Mouse (Mus musculus) mammary gland, adult 2 months (tissue): Measurements from ENCODE around the gene Hmg20b. TPM values are rescaled to one million over a fixed set of nuclear protein-coding genes. Genes with fewer than 3 reads are reported as not detected.

Experiments
- polyA plus RNA-seq: library from polyadenylated mRNA; depleted of rRNA; stranded (reverse); fragments of >200 nt; gene quantifications from 2 replicates; pipeline ENCODE4 v1.2.3, GENCODE M21; 2012; ENCODE audit warnings: low replicate concordance; rRNA removed

The Hmg20b gene
- 70.7 and 162 TPM in 2 replicates for polyA plus RNA-seq

GRCm38 (mm10) chr10:81350351-81351063 lies at the start of gene Hmg20b:
Hmg20b (minus strand) TSS chr10:81350480.

GRCm38 (mm10) chr10:81392781-81393185 lies 42.5 kb upstream of the Hmg20b start, which contains the start of gene Smim24:
Smim24 (plus strand) TSS chr10:81393051.

GRCm38 (mm10) chr10:81388505-81389055 lies 38.3 kb upstream of the Hmg20b start, which contains the start of gene Gm48552:
Gm48552 (plus strand) TSS chr10:81389005.

DNA sequence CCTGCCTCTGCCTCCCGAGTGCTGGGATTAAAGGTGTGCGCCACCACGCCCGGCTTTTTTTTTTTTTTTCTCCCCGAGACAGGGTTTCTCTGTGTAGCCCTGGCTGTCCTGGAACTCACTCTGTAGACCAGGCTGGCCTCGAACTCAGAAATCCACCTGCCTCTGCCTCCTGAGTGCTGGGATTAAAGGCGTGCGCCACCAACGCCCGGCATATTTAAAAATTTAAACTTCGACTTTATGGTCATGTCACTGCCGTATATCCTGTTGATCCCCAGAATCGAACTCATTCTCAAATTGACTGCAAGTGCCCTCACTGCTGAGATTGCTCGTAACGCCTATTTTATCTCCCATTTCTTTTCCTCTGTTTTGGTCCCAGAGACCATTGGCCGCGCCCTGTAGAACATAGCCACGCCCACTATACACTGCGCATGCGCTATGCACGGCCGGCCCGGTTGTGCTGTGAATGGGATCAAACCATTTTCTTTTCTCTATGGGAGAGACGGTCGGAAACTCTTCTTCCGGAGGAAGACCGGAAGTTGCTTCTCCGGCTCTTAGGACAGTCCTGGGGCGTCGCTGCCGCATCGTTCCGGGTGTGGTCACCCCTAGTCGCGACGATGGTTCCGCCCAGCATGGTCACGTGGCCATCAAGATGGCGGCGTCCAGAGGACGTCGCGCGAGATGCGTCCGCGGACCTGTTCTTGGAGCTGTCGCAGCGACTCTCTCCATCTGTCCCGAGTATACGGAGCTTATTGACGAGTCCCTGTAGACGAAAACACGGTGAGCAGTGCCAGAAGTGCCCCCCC lies 33.7 kb upstream of the Hmg20b start, which contains the start of the genes Dohh and Gm48551:
Dohh (plus strand) TSS at position 627 of the 803 bp plus-strand sequence.
Gm48551 (plus strand) TSS at position 665 of the 803 bp plus-strand sequence.

GRCm38 (mm10) chr10:81377793-81378552 lies 27.7 kb upstream of the Hmg20b start, which contains the start of gene Fzr1:
Fzr1 (minus strand) TSS chr10:81378516.

DNA sequence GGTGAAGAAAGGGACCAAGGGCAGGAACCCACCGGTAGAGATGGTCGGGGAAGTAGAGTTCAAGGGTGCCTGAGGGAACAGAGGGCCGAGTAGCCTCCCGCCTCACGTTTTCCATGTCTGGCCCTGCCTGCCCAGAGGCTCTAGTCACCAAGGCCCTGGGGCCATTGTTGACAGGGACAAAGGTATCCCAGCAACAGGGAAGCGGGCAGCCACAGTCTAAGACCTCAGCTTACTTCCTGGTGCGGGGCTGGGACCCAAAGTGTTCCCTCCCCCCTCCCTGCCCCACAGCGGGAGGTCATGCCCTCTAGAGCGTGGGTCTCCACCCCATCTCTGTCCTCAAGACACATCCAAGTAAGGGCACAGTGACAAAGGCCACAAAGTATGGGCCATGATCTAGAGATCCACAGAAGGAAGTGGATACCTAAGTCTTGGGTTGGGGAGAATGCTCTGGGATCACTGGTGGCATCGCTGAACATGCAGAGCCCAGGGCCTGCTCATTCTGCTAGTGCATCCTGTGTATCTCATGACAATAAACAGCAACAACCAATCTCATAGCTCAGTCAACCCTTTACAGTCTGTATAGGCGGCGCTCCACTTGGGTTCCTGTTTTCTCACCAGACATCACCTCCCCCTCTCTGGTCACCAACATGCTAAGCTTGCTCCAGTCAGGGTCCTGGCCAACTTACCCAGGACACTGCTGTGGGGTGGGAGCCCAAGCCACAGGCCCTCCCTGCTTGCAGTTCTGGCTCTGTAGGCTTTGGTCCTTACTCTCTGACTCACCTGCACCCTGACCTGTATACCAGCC lies 15.6 kb upstream of the Hmg20b start, which contains the start of gene 4930404N11Rik:
4930404N11Rik (minus strand) TSS at position 145 of the 805 bp plus-strand sequence.

GRCm38 (mm10) chr10:81356991-81357844 lies 6.9 kb upstream of the Hmg20b start, which contains the start of gene Mfsd12:
Mfsd12 (plus strand) TSS chr10:81357491.

DNA sequence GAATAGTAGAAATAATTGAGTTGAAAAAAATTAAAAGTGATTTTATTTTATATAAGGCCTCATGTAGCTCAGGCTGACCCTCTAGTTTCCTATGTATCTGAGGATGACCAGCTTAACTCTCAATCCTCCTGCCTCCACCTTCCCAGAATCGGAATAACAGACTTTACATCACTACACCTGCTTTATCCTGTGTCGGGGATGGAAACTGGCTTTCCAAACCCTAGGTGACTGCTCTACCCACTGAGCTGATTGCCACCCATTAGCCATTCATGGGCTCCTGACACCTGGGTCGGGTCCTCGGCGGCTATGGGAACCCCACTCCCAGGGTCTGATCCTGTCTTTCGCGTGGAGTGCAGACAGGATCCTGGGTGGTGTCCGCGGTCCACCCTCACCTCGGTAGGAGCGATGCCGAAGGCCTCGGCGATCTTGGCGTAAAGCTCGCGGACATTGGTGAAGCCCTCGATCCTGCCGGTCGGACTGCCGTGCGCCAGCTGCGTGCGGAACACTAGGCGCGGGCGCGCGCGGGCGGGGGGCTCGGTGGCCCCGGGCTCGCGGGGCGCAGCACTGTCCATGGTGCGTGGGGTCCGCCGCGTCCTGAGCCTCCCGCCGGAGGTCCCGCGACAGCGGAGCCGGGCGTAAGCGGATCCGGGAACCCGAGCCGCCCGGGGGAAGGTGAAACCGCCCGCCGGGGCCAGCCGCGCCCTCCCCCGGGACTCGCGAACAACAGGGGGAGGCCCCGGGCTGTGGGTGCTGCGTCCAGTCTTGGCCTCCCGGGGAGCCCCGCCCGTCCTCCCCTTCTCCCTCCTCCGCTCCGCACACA lies 7.4 kb downstream of the Hmg20b start, which contains the start of gene Gipc3:
Gipc3 (minus strand) TSS at position 581 of the 820 bp plus-strand sequence.

GRCm38 (mm10) chr10:81328386-81328785 lies 21.9 kb downstream of the Hmg20b start, which contains the start of gene Tbxa2r:
Tbxa2r (plus strand) TSS chr10:81328731.

DNA sequence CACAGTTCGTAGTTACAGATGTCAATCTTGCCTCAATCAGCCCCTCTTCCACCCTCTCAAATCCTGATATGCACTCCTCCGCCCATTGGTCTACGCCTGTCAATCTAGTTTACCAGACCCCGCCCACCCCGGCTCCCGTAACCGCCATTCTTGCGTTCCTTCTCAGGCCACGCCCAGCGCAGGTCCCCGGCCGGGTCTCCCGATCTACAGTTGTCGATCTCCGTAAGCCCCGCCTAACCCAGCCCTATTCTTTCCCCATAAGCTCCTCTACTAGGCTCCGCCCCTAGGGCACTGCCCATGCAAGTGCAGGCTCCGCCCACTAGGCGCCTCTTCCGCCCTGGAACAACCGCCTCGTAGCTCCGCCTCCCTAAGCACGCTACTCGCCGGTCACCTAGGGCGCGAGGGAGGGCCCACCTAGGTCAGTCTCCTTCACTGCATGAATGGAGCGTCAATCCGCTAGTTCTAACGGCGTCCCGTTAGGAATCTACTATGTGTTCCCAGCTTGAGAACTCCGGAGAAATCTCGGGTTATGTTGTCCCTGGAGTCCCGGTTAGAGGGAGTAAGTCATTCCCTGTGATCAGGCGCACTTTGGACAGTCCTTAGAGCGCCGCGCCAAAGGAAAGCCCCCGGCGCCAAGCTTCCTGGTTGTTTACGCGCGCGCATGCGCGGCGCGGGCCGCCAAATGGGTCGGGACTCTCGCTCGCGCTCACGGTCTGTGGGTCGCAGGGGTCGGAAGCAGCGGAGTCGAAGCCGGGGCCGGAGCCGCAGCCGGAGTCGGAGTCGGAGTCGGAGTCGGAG lies 29.5 kb downstream of the Hmg20b start, which contains the start of gene Cactin:
Cactin (plus strand) TSS at position 554 of the 798 bp plus-strand sequence.

Other genes with a start within 250 kb of the Hmg20b start
- gene Map2k2, start 244.6 kb downstream of the Hmg20b start, polyA plus RNA-seq: 152 and 291 TPM in 2 replicates
- gene Zbtb7a, start 215.3 kb downstream of the Hmg20b start, polyA plus RNA-seq: 45.5 and 121 TPM in 2 replicates
- 36.6 and 47.6 TPM in 2 replicates for gene Pias4, start 182.6 kb downstream of the Hmg20b start, polyA plus RNA-seq
- gene Eef2, start 173.8 kb downstream of the Hmg20b start, polyA plus RNA-seq: 1,357 and 1,920 TPM in 2 replicates
- 41.3 and 86.2 TPM in 2 replicates for gene Dapk3, start 167.5 kb downstream of the Hmg20b start, polyA plus RNA-seq
- gene 4930442H23Rik, start 166.6 kb downstream of the Hmg20b start, polyA plus RNA-seq: not detected in 2 replicates
- gene Nmrk2, start 148.4 kb downstream of the Hmg20b start, polyA plus RNA-seq: 3.4 TPM in 1 of 2 replicates, not detected in the other
- gene Atcay, start 119.6 kb downstream of the Hmg20b start, polyA plus RNA-seq: 0.98 and 1.3 TPM in 2 replicates
- gene Zfr2, start 117.3 kb downstream of the Hmg20b start, polyA plus RNA-seq: 12.8 and 21.1 TPM in 2 replicates
- gene Matk, start 97.5 kb downstream of the Hmg20b start, polyA plus RNA-seq: 6.9 and 12.2 TPM in 2 replicates
- gene Mrpl54, start 83.5 kb downstream of the Hmg20b start, polyA plus RNA-seq: 46.1 and 120 TPM in 2 replicates
- 145 and 166 TPM in 2 replicates for gene Apba3, start 83.5 kb downstream of the Hmg20b start, polyA plus RNA-seq
- 12.5 and 27.1 TPM in 2 replicates for gene Tjp3, start 58.9 kb downstream of the Hmg20b start, polyA plus RNA-seq
- 84.9 and 118 TPM in 2 replicates for gene Pip5k1c, start 57.5 kb downstream of the Hmg20b start, polyA plus RNA-seq
- 19.2 and 33.9 TPM in 2 replicates for gene Cactin, start 29.4 kb downstream of the Hmg20b start, polyA plus RNA-seq
- gene Tbxa2r, start 21.7 kb downstream of the Hmg20b start, polyA plus RNA-seq: 14.6 and 42.3 TPM in 2 replicates
- 1.7 and 2.7 TPM in 2 replicates for gene Gipc3, start 7.2 kb downstream of the Hmg20b start, polyA plus RNA-seq
- gene Mfsd12, start 7.0 kb upstream of the Hmg20b start, polyA plus RNA-seq: 37.3 and 90.2 TPM in 2 replicates
- 2.6 and 5.7 TPM in 2 replicates for gene 4930404N11Rik, start 15.3 kb upstream of the Hmg20b start, polyA plus RNA-seq
- 84.0 and 94.3 TPM in 2 replicates for gene Fzr1, start 28.0 kb upstream of the Hmg20b start, polyA plus RNA-seq
- gene Dohh, start 33.9 kb upstream of the Hmg20b start, polyA plus RNA-seq: 66.9 and 127 TPM in 2 replicates
- 3.2 and 4.8 TPM in 2 replicates for gene Gm48551, start 34.0 kb upstream of the Hmg20b start, polyA plus RNA-seq
- gene Gm48552, start 38.5 kb upstream of the Hmg20b start, polyA plus RNA-seq: 2.1 and 6.3 TPM in 2 replicates
- 10.4 and 14.3 TPM in 2 replicates for gene Smim24, start 42.6 kb upstream of the Hmg20b start, polyA plus RNA-seq
- 88.5 and 97.0 TPM in 2 replicates for gene Nfic, start 105.2 kb upstream of the Hmg20b start, polyA plus RNA-seq
- gene Celf5, start 132.2 kb upstream of the Hmg20b start, polyA plus RNA-seq: 1.4 and 1.9 TPM in 2 replicates
- gene Ncln, start 145.9 kb upstream of the Hmg20b start, polyA plus RNA-seq: 236 and 320 TPM in 2 replicates
- gene S1pr4, start 149.7 kb upstream of the Hmg20b start, polyA plus RNA-seq: 35.7 and 113 TPM in 2 replicates
- 9.0 and 15.1 TPM in 2 replicates for gene Gna15, start 173.7 kb upstream of the Hmg20b start, polyA plus RNA-seq
- gene Gna11, start 194.7 kb upstream of the Hmg20b start, polyA plus RNA-seq: 97.4 and 105 TPM in 2 replicates
- gene Aes, start 209.0 kb upstream of the Hmg20b start, polyA plus RNA-seq: 1,888 and 2,130 TPM in 2 replicates
- 72.2 and 90.1 TPM in 2 replicates for gene Tle2, start 224.1 kb upstream of the Hmg20b start, polyA plus RNA-seq